Mouse (Mus musculus) E14TG2a.4 (cell line): Measurements from ENCODE around the gene Ypel2.

Source experiments
- H3K27me3 ChIP-seq: 2 replicates; pipeline ENCODE4 v1.6.1; 2014; ENCODE audit warnings: low read length, control low read depth; ENCODE audit not compliant: insufficient read depth
- H3K36me3 ChIP-seq: 2 replicates; pipeline ENCODE4 v1.6.1; 2014; ENCODE audit warnings: low read length, control low read depth; ENCODE audit not compliant: insufficient read depth
- H3K4me1 ChIP-seq: replicated peaks from 2 replicates; pipeline ENCODE4 v1.6.1; 2014; ENCODE audit warnings: low read depth, low read length, control low read depth
- H3K4me3 ChIP-seq: replicated peaks from 2 replicates; pipeline ENCODE4 v1.5.1; 2014; ENCODE audit warnings: mild to moderate bottlenecking, low read length
- H3K9me3 ChIP-seq: 2 replicates; pipeline ENCODE4 v1.6.1; 2014; ENCODE audit warnings: low read length, control low read depth
- CTCF ChIP-seq: conservative IDR thresholded peaks from 2 replicates; pipeline ENCODE4 v1.5.1; 2014; ENCODE audit warnings: low read length
- NANOG ChIP-seq: IDR thresholded peaks from 2 replicates; pipeline ENCODE4 v1.6.1; 2014; ENCODE audit warnings: borderline replicate concordance, low read length, mixed read lengths
- POU5F1 ChIP-seq: IDR thresholded peaks from 2 replicates; pipeline ENCODE4 v1.6.1; 2014; ENCODE audit warnings: low read length, borderline replicate concordance

The Ypel2 gene

GRCm38 (mm10) chr11:86953096-86953495 is 40.4 kb downstream of the Ypel2 start:
- Histone ChIP-seq H3K9me3 (no peaks in the 10 kb centered on the region), H3K4me1 (peaks cover 14% of the 10 kb centered on the region), H3K27me3 (no peaks in the 10 kb centered on the region), H3K4me3 (no peak overlapping the region), H3K36me3 (0 out of 2 replicates have a peak, but pooled peaks cover under 1% of the 10 kb centered on the region)
- no peak for TF ChIP-seq NANOG
- TF ChIP-seq CTCF: no peak
- TF ChIP-seq POU5F1: no peak

GRCm38 (mm10) chr11:86952659-86953058 is 40.8 kb downstream of the Ypel2 start:
- H3K36me3 ChIP-seq: no peaks in the 10 kb centered on the region
- peaks cover 16% of the 10 kb centered on the region for H3K4me1 ChIP-seq
- H3K9me3 ChIP-seq: no peaks in the 10 kb centered on the region
- no peaks in the 10 kb centered on the region for H3K27me3 ChIP-seq
- no peak for TF ChIP-seq NANOG
- TF ChIP-seq CTCF: no peak
- TF ChIP-seq POU5F1: no peak
- no peak overlapping the region for H3K4me3 ChIP-seq

- no peak for TF ChIP-seq CTCF
- TF ChIP-seq NANOG: no peak
- no peak for TF ChIP-seq POU5F1
- H3K36me3 ChIP-seq: no peaks in the 10 kb centered on the region
- peaks cover 25% of the 10 kb centered on the region for H3K4me1 ChIP-seq
- no peak overlapping the region for H3K4me3 ChIP-seq
- H3K9me3 ChIP-seq: no peaks in the 10 kb centered on the region
- H3K27me3 ChIP-seq: no peaks in the 10 kb centered on the region
Measured at GRCm38 (mm10) chr11:86951672-86952071, 41.8 kb downstream of the Ypel2 start.

GRCm38 (mm10) chr11:86950491-86950890 is 43.0 kb downstream of the Ypel2 start:
- no peak overlapping the region for H3K4me3 ChIP-seq
- no peaks in the 10 kb centered on the region for H3K27me3 ChIP-seq
- no peaks in the 10 kb centered on the region for H3K36me3 ChIP-seq
- TF ChIP-seq NANOG (no peak), CTCF (no peak), POU5F1 (no peak)
- no peaks in the 10 kb centered on the region for H3K9me3 ChIP-seq
- H3K4me1 ChIP-seq: peaks cover 30% of the 10 kb centered on the region

GRCm38 (mm10) chr11:86949951-86950441 is 43.5 kb downstream of the Ypel2 start:
- H3K27me3 ChIP-seq: no peaks in the 10 kb centered on the region
- peaks cover 30% of the 10 kb centered on the region for H3K4me1 ChIP-seq
- no peaks in the 10 kb centered on the region for H3K36me3 ChIP-seq
- H3K9me3 ChIP-seq: no peaks in the 10 kb centered on the region
- no peak overlapping the region for H3K4me3 ChIP-seq
- TF ChIP-seq CTCF: no peak
- TF ChIP-seq NANOG: no peak
- TF ChIP-seq POU5F1: no peak

GRCm38 (mm10) chr11:86946644-86947195 is 46.8 kb downstream of the Ypel2 start:
- no peaks in the 10 kb centered on the region for H3K9me3 ChIP-seq
- H3K4me1 ChIP-seq: peaks cover 30% of the 10 kb centered on the region
- H3K36me3 ChIP-seq: peaks cover 15% of the 10 kb centered on the region; the same call in 1 of the 2 replicates
- H3K27me3 ChIP-seq: no peaks in the 10 kb centered on the region
- TF ChIP-seq NANOG (no peak), POU5F1 (no peak), CTCF (no peak)
- H3K4me3 ChIP-seq: no peak overlapping the region

GRCm38 (mm10) chr11:86945933-86946332 is 47.6 kb downstream of the Ypel2 start:
- TF ChIP-seq NANOG: no peak
- no peak for TF ChIP-seq POU5F1
- no peak for TF ChIP-seq CTCF
- H3K27me3 ChIP-seq: no peaks in the 10 kb centered on the region
- peaks cover 29% of the 10 kb centered on the region for H3K4me1 ChIP-seq
- H3K9me3 ChIP-seq: no peaks in the 10 kb centered on the region
- no peak overlapping the region for H3K4me3 ChIP-seq
- peaks cover 18% of the 10 kb centered on the region; the same call in 1 of the 2 replicates for H3K36me3 ChIP-seq

- Histone ChIP-seq H3K9me3 (no peaks in the 10 kb centered on the region), H3K4me1 (peaks cover 24% of the 10 kb centered on the region), H3K27me3 (no peaks in the 10 kb centered on the region), H3K4me3 (no peak overlapping the region), H3K36me3 (peaks cover 27% of the 10 kb centered on the region)
- TF ChIP-seq CTCF: no peak
- no peak for TF ChIP-seq NANOG
- TF ChIP-seq POU5F1: no peak
Measured at GRCm38 (mm10) chr11:86945058-86945457, 48.4 kb downstream of the Ypel2 start.

- Histone ChIP-seq H3K4me3 (no peak overlapping the region), H3K4me1 (peaks cover 25% of the 10 kb centered on the region), H3K36me3 (peaks cover 29% of the 10 kb centered on the region), H3K27me3 (no peaks in the 10 kb centered on the region), H3K9me3 (no peaks in the 10 kb centered on the region)
- TF ChIP-seq POU5F1 (no peak), CTCF (no peak)
Measured at GRCm38 (mm10) chr11:86944539-86944938, 49.0 kb downstream of the Ypel2 start.

GRCm38 (mm10) chr11:86941904-86942303 is 51.6 kb downstream of the Ypel2 start:
- no peak for TF ChIP-seq POU5F1
- peaks cover 31% of the 10 kb centered on the region for H3K4me1 ChIP-seq
- H3K36me3 ChIP-seq: peaks cover 32% of the 10 kb centered on the region
- H3K4me3 ChIP-seq: no peak overlapping the region
- no peaks in the 10 kb centered on the region for H3K27me3 ChIP-seq
- no peaks in the 10 kb centered on the region for H3K9me3 ChIP-seq
